Mouse (Mus musculus) myocyte (in vitro differentiated cells): Measurements from ENCODE around the gene Hdac9.

Experiments
- CEBPB ChIP-seq: IDR thresholded peaks from 2 replicates; pipeline ENCODE4 v1.6.1; 2011; ENCODE audit warnings: mild to moderate bottlenecking, moderate library complexity; ENCODE audit not compliant: poor library complexity, insufficient read depth, severe bottlenecking
- E2F4 ChIP-seq: IDR thresholded peaks from one replicate; pipeline ENCODE4 v1.6.1; 2011; ENCODE audit warnings: mild to moderate bottlenecking, control low read depth, moderate library complexity; ENCODE audit not compliant: insufficient read depth
- MAX ChIP-seq: IDR thresholded peaks from one replicate; pipeline ENCODE4 v1.6.1; 2011; ENCODE audit warnings: low read depth, mild to moderate bottlenecking, control low read depth
- MYOG ChIP-seq, 3 experiments: IDR thresholded peaks; one replicate each; pipeline ENCODE4 v1.6.1; 2011; ENCODE audit warnings: control low read depth in 2 of 3, low read depth in 2 of 3, mild to moderate bottlenecking in 2 of 3; ENCODE audit not compliant: insufficient read length in 2 of 3, control insufficient read depth in 1 of 3, insufficient read depth in 1 of 3
- POLR2A ChIP-seq: IDR thresholded peaks from one replicate; pipeline ENCODE4 v1.6.1; 2011; ENCODE audit warnings: low read depth, mild to moderate bottlenecking, control low read depth, moderate library complexity; ENCODE audit not compliant: insufficient read length
- POLR2AphosphoS2 ChIP-seq: IDR thresholded peaks from one replicate; pipeline ENCODE4 v1.6.1; 2011; ENCODE audit warnings: low read depth, control low read depth; ENCODE audit not compliant: insufficient read length
- REST ChIP-seq: IDR thresholded peaks from one replicate; pipeline ENCODE4 v1.6.1; 2011; ENCODE audit warnings: mild to moderate bottlenecking, control low read depth, moderate library complexity; ENCODE audit not compliant: insufficient read depth, insufficient read length
- SRF ChIP-seq: IDR thresholded peaks from one replicate; pipeline ENCODE4 v1.6.1; 2011; ENCODE audit warnings: low read depth; ENCODE audit not compliant: control insufficient read depth, insufficient read length
- TCF12 ChIP-seq: IDR thresholded peaks from one replicate; pipeline ENCODE4 v1.6.1; 2011; ENCODE audit warnings: mild to moderate bottlenecking, control low read depth; ENCODE audit not compliant: poor library complexity, insufficient read depth, severe bottlenecking
- USF1 ChIP-seq: IDR thresholded peaks from one replicate; pipeline ENCODE4 v1.6.1; 2011; ENCODE audit warnings: low read depth, mild to moderate bottlenecking, control low read depth, moderate library complexity

- TF ChIP-seq E2F4 (no peak), USF1 (no peak), MYOG (IDR thresholded peaks at IDR 0.05; ENCODE audit: control insufficient read depth in 1 of 3, insufficient read depth in 1 of 3, insufficient read length in 2 of 3, low read depth in 2 of 3) (no peak), POLR2A (no peak), POLR2AphosphoS2 (no peak), REST (no peak), MAX (no peak), CEBPB (no peak), SRF (no peak), TCF12 (no peak)
Observed at GRCm38 (mm10) chr12:34334455-34335084, 582.3 kb downstream of the Hdac9 start.
